Mouse (Mus musculus): Measurements from ENCODE around the gene BC029722. TPM values are rescaled to one million over a fixed set of nuclear protein-coding genes. Genes with fewer than 3 reads are reported as not detected.

The BC029722 gene
- polyA plus RNA-seq, 1 experiment = 31.9 TPM

GRCm38 (mm10) chr2:155819449-155820251 is 424 bp upstream of the BC029722 start:
- 69% methylated on average over 6 of the region's 6 CpGs for WGBS
- Histone ChIP-seq H3K4me3 (ENCODE audit: extremely low read depth, insufficient read depth, insufficient read length) (peak overlapping the region; percentile 39), H3K36me3 (ENCODE audit: control insufficient read depth, insufficient read depth, low read length) (peaks cover 19% of the 10 kb centered on the region), H3K27me3 (ENCODE audit: control insufficient read depth, insufficient read depth, low read length) (no peaks in the 10 kb centered on the region), H3K4me1 (ENCODE audit: control insufficient read depth, insufficient read depth, insufficient read length) (peaks cover 11% of the 10 kb centered on the region; the same call in 1 of the 2 replicates), H3K27ac (ENCODE audit: insufficient read depth, low read length) (peak overlapping the region; percentile 60)
- TF ChIP-seq POLR2A (IDR thresholded peaks at IDR 0.05; ENCODE audit: low read depth, low read length) = no peak
- TF ChIP-seq CTCF (IDR thresholded peaks at IDR 0.05; ENCODE audit: extremely low read depth, insufficient read depth, insufficient read length, insufficient replicate concordance) = no peak
- no peak for DNase-seq (ENCODE audit: low read depth in 1 of 2, low spot score in 2 of 2)

DNA sequence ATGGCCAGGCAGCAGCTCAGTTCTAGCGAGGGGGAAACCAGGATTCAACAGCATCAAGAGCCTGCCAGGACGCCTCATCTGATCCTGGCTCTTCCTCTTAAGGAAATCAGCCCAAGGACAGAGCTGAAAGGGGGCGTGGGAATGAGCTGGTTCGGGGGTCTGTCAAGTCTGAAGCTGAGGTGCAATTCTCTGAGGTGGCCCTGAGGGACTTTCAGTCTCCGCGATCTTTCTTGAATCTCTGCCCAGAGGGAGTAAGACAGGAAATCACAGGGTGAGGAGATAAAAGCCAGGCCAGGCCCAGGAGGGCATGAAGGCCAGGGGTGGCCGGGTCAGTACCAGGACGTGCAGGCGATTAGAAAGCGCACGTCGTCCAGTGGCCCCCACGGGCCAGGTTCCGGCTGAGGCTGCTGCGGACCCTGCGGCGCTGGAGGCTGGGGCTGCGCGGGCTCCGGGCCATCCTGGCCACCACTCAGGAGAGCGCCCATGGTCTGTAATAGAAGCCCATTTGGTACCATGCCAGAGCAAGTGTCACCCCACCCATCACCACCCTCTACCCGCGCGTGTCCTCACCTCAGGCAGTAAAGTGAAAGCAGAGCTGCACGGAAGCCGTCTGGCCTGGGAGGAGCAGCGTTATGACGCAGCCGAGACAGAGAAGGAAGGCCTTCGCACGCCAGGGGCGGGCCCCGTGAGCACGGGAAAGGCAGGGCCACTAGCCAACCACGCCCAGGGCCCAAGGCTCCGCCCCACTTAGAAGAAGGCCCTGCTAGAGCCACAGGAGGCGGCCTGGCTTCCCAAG is 432 bp downstream of the BC029722 start:
- WGBS = 1% methylated on average over 37 of the region's 37 CpGs
- H3K4me3 ChIP-seq (ENCODE audit: extremely low read depth, insufficient read depth, insufficient read length) = peak overlapping the region; percentile 76
- H3K27me3 ChIP-seq (ENCODE audit: control insufficient read depth, insufficient read depth, low read length) = no peaks in the 10 kb centered on the region
- H3K36me3 ChIP-seq (ENCODE audit: control insufficient read depth, insufficient read depth, low read length) = peaks cover 17% of the 10 kb centered on the region
- peak; percentile 88 to 93 for DNase-seq (ENCODE audit: low read depth in 1 of 2, low spot score in 2 of 2)
- no peak for TF ChIP-seq CTCF (IDR thresholded peaks at IDR 0.05; ENCODE audit: extremely low read depth, insufficient read depth, insufficient read length, insufficient replicate concordance)
- peak; percentile 96 for TF ChIP-seq POLR2A (IDR thresholded peaks at IDR 0.05; ENCODE audit: low read depth, low read length)
- peak overlapping the region; percentile 76 for H3K27ac ChIP-seq (ENCODE audit: insufficient read depth, low read length)
- H3K4me1 ChIP-seq (ENCODE audit: control insufficient read depth, insufficient read depth, insufficient read length) = peaks cover 11% of the 10 kb centered on the region; the same call in 1 of the 2 replicates

- Histone ChIP-seq H3K4me3 (ENCODE audit: extremely low read depth, insufficient read depth, insufficient read length) (no peak overlapping the region), H3K27me3 (ENCODE audit: control insufficient read depth, insufficient read depth, low read length) (no peaks in the 10 kb centered on the region), H3K4me1 (ENCODE audit: control insufficient read depth, insufficient read depth, insufficient read length) (peaks cover 11% of the 10 kb centered on the region; the same call in 1 of the 2 replicates), H3K27ac (ENCODE audit: insufficient read depth, low read length) (no peak overlapping the region), H3K36me3 (ENCODE audit: control insufficient read depth, insufficient read depth, low read length) (peaks cover 12% of the 10 kb centered on the region)
- WGBS = 82% methylated on average over 10 of the region's 10 CpGs
- TF ChIP-seq CTCF (IDR thresholded peaks at IDR 0.05; ENCODE audit: extremely low read depth, insufficient read depth, insufficient read length, insufficient replicate concordance) (no peak), POLR2A (IDR thresholded peaks at IDR 0.05; ENCODE audit: low read depth, low read length) (no peak)
- no peak for DNase-seq (ENCODE audit: low read depth in 1 of 2, low spot score in 2 of 2)
Measured at GRCm38 (mm10) chr2:155817301-155818245, 1.7 kb downstream of the BC029722 start.

- DNase-seq (ENCODE audit: low read depth in 1 of 2, low spot score in 2 of 2) = no peak
- no peaks in the 10 kb centered on the region for H3K27me3 ChIP-seq (ENCODE audit: control insufficient read depth, insufficient read depth, low read length)
- TF ChIP-seq POLR2A (IDR thresholded peaks at IDR 0.05; ENCODE audit: low read depth, low read length) = no peak
- TF ChIP-seq CTCF (IDR thresholded peaks at IDR 0.05; ENCODE audit: extremely low read depth, insufficient read depth, insufficient read length, insufficient replicate concordance) = no peak
- WGBS = 95% methylated on average over 1 of the region's 1 CpGs
- no peak overlapping the region for H3K27ac ChIP-seq (ENCODE audit: insufficient read depth, low read length)
- H3K4me1 ChIP-seq (ENCODE audit: control insufficient read depth, insufficient read depth, insufficient read length) = peaks cover 11% of the 10 kb centered on the region; the same call in 1 of the 2 replicates
- H3K36me3 ChIP-seq (ENCODE audit: control insufficient read depth, insufficient read depth, low read length) = peaks cover 2% of the 10 kb centered on the region
- H3K4me3 ChIP-seq (ENCODE audit: extremely low read depth, insufficient read depth, insufficient read length) = no peak overlapping the region
Measured at GRCm38 (mm10) chr2:155816179-155816578, 3.0 kb downstream of the BC029722 start.

- TF ChIP-seq POLR2A (IDR thresholded peaks at IDR 0.05; ENCODE audit: low read depth, low read length) (no peak), CTCF (IDR thresholded peaks at IDR 0.05; ENCODE audit: extremely low read depth, insufficient read depth, insufficient read length, insufficient replicate concordance) (no peak)
- WGBS = 33% methylated on average over 5 of the region's 5 CpGs
- peaks cover 10% of the 10 kb centered on the region; the same call in 1 of the 2 replicates for H3K4me1 ChIP-seq (ENCODE audit: control insufficient read depth, insufficient read depth, insufficient read length)
Measured at GRCm38 (mm10) chr2:155814829-155815228, 4.4 kb downstream of the BC029722 start.

DNA sequence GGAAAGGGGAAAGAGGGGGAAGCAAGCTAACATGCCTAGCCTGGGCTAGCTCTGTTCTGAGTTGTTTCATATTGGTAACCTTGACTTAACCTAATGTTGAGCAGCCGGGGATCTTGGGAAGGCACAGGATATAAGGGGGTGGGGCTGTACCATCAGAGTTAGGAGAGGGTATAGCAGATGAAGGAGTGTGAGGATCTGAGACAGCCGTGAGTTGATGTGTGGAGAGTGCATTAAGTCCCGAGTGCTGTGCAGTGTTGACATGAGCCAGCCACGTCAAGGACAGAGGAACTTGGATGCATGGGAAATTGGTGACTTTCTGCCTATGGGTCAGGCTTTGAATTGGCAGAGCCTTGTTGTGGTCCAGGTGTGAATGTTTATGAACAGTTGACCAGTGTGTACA is 6.6 kb downstream of the BC029722 start:
- Histone ChIP-seq H3K27me3 (ENCODE audit: control insufficient read depth, insufficient read depth, low read length) (no peaks in the 10 kb centered on the region), H3K36me3 (ENCODE audit: control insufficient read depth, insufficient read depth, low read length) (no peaks in the 10 kb centered on the region), H3K4me3 (ENCODE audit: extremely low read depth, insufficient read depth, insufficient read length) (no peak overlapping the region), H3K4me1 (ENCODE audit: control insufficient read depth, insufficient read depth, insufficient read length) (no peaks in the 10 kb centered on the region), H3K27ac (ENCODE audit: insufficient read depth, low read length) (no peak overlapping the region)
- TF ChIP-seq POLR2A (IDR thresholded peaks at IDR 0.05; ENCODE audit: low read depth, low read length) (no peak), CTCF (IDR thresholded peaks at IDR 0.05; ENCODE audit: extremely low read depth, insufficient read depth, insufficient read length, insufficient replicate concordance) (no peak)
- no peak for DNase-seq (ENCODE audit: low read depth in 1 of 2, low spot score in 2 of 2)
- 75% methylated on average over 4 of the region's 4 CpGs for WGBS

More at GRCm38 (mm10) chr2:155814829-155815228, 4.4 kb downstream of the BC029722 start:
- no peak overlapping the region for H3K4me3 ChIP-seq (ENCODE audit: extremely low read depth, insufficient read depth, insufficient read length)
- H3K36me3 ChIP-seq (ENCODE audit: control insufficient read depth, insufficient read depth, low read length) = no peaks in the 10 kb centered on the region
- no peak overlapping the region for H3K27ac ChIP-seq (ENCODE audit: insufficient read depth, low read length)
- H3K27me3 ChIP-seq (ENCODE audit: control insufficient read depth, insufficient read depth, low read length) = no peaks in the 10 kb centered on the region
- DNase-seq (ENCODE audit: low read depth in 1 of 2, low spot score in 2 of 2) = no peak
